Mouse (Mus musculus) lung, embryonic 15.5 days (tissue): ENCODE data around the gene Ppib. TPM values are rescaled to one million over a fixed set of nuclear protein-coding genes. Genes with fewer than 3 reads are reported as not detected.

Source experiments
- ATAC-seq: fragments of 200-750 bp; cut with Nextera tagmentation; 2 replicates; pipeline ENCODE4 v1.8.0; 2017; ENCODE audit warnings: moderate number of reproducible peaks, borderline replicate concordance; ENCODE audit not compliant: low FRiP score, low TSS enrichment; ENCODE audit errors: extremely low read depth
- H3K27ac ChIP-seq: fragments of 300-500 bp; sonication (generic); 2 replicates; pipeline ENCODE4 v1.5.1; 2015; ENCODE audit warnings: moderate library complexity, mild to moderate bottlenecking, inconsistent platforms
- H3K27me3 ChIP-seq: fragments of 300-500 bp; sonication (generic); 2 replicates; pipeline ENCODE4 v1.6.1; 2015; ENCODE audit warnings: inconsistent platforms
- H3K36me3 ChIP-seq: fragments of 300-500 bp; sonication (generic); 2 replicates; pipeline ENCODE4 v1.6.1; 2015; ENCODE audit warnings: inconsistent platforms
- H3K4me1 ChIP-seq: fragments of 300-500 bp; sonication (generic); 2 replicates; pipeline ENCODE4 v1.6.1; 2015; ENCODE audit warnings: inconsistent platforms
- H3K4me2 ChIP-seq: fragments of 300-500 bp; sonication (generic); 2 replicates; pipeline ENCODE4 v1.6.1; 2015; ENCODE audit warnings: inconsistent platforms, mild to moderate bottlenecking, moderate library complexity
- H3K4me3 ChIP-seq: fragments of 300-500 bp; sonication (generic); 2 replicates; pipeline ENCODE4 v1.5.1; 2015; ENCODE audit warnings: mild to moderate bottlenecking, inconsistent platforms
- H3K9ac ChIP-seq: fragments of 300-500 bp; sonication (generic); 2 replicates; pipeline ENCODE4 v1.6.1; 2015; ENCODE audit warnings: inconsistent platforms
- H3K9me3 ChIP-seq: fragments of 300-500 bp; sonication (generic); 2 replicates; pipeline ENCODE4 v1.6.1; 2016; ENCODE audit warnings: inconsistent platforms
- WGBS: fragments of 180-500 bp; shearing (Covaris S2); methylation state at CpG from one replicate; pipeline ENCODE4 v1.1.7; 2015; 5-methylcytosine and 5-hydroxymethylcytosine counted together
- polyA plus RNA-seq: library from polyadenylated mRNA; unstranded; fragments of >200 nt; fragmentation: Nextera tagmentation; extraction: Ambion mirVana; gene quantifications from 2 replicates; pipeline ENCODE4 v1.2.1, GENCODE M21; 2015

Gene Ppib
- polyA plus RNA-seq, 1 experiment from 2014 or later: 655 TPM

GRCm38 (mm10) chr9:66102668-66103067 lies 42.6 kb downstream of the Ppib start:
- H3K36me3 ChIP-seq: peaks cover 68% of the 10 kb centered on the region
- WGBS: 91% methylated on average over 6 of the region's 6 CpGs
- H3K9ac ChIP-seq: no peak overlapping the region

GRCm38 (mm10) chr9:66104601-66105000 lies 44.6 kb downstream of the Ppib start:
- no peak overlapping the region for H3K4me3 ChIP-seq
- H3K4me2 ChIP-seq: no peak overlapping the region
- peaks cover 70% of the 10 kb centered on the region for H3K36me3 ChIP-seq
- 91% methylated on average over 4 of the region's 4 CpGs for WGBS
- H3K27ac ChIP-seq: no peak overlapping the region
- H3K9ac ChIP-seq: no peak overlapping the region
- H3K27me3 ChIP-seq: no peaks in the 10 kb centered on the region
- no peaks in the 10 kb centered on the region for H3K9me3 ChIP-seq
- H3K4me1 ChIP-seq: no peaks in the 10 kb centered on the region
- no peak for ATAC-seq

More at GRCm38 (mm10) chr9:66102668-66103067, 42.6 kb downstream of the Ppib start:
- Histone ChIP-seq H3K4me3 (no peak overlapping the region), H3K4me1 (no peaks in the 10 kb centered on the region), H3K27ac (no peak overlapping the region), H3K4me2 (no peak overlapping the region), H3K9me3 (no peaks in the 10 kb centered on the region), H3K27me3 (no peaks in the 10 kb centered on the region)
- ATAC-seq: no peak

GRCm38 (mm10) chr9:66105168-66105567 lies 45.1 kb downstream of the Ppib start:
- Histone ChIP-seq H3K27ac (no peak overlapping the region), H3K9ac (no peak overlapping the region), H3K27me3 (no peaks in the 10 kb centered on the region), H3K36me3 (peaks cover 69% of the 10 kb centered on the region), H3K4me2 (no peak overlapping the region), H3K9me3 (no peaks in the 10 kb centered on the region), H3K4me1 (no peaks in the 10 kb centered on the region), H3K4me3 (no peak overlapping the region)
- 84% methylated on average over 8 of the region's 8 CpGs for WGBS
- ATAC-seq: no peak

GRCm38 (mm10) chr9:66109574-66109973 lies 49.6 kb downstream of the Ppib start:
- WGBS: 94% methylated on average over 1 of the region's 1 CpGs
- no peak for ATAC-seq
- Histone ChIP-seq H3K27me3 (no peaks in the 10 kb centered on the region), H3K36me3 (peaks cover 41% of the 10 kb centered on the region), H3K9ac (no peak overlapping the region), H3K4me2 (no peak overlapping the region), H3K4me1 (no peaks in the 10 kb centered on the region), H3K9me3 (no peaks in the 10 kb centered on the region), H3K27ac (no peak overlapping the region), H3K4me3 (no peak overlapping the region)

- Histone ChIP-seq H3K4me3 (no peak overlapping the region), H3K36me3 (peaks cover 41% of the 10 kb centered on the region), H3K27me3 (no peaks in the 10 kb centered on the region), H3K9ac (no peak overlapping the region), H3K9me3 (no peaks in the 10 kb centered on the region), H3K4me2 (no peak overlapping the region), H3K4me1 (no peaks in the 10 kb centered on the region), H3K27ac (no peak overlapping the region)
- no peak for ATAC-seq
- 57% methylated on average over 8 of the region's 8 CpGs for WGBS
Observed at GRCm38 (mm10) chr9:66110126-66110525, 50.1 kb downstream of the Ppib start.

- WGBS: 91% methylated on average over 8 of the region's 8 CpGs
- Histone ChIP-seq H3K4me1 (no peaks in the 10 kb centered on the region), H3K36me3 (peaks cover 41% of the 10 kb centered on the region), H3K4me2 (no peak overlapping the region), H3K9me3 (no peaks in the 10 kb centered on the region), H3K27me3 (no peaks in the 10 kb centered on the region), H3K27ac (no peak overlapping the region), H3K9ac (no peak overlapping the region), H3K4me3 (no peak overlapping the region)
- no peak for ATAC-seq
Observed at GRCm38 (mm10) chr9:66110611-66111379, 50.8 kb downstream of the Ppib start.

- Histone ChIP-seq H3K4me3 (no peak overlapping the region), H3K36me3 (peaks cover 22% of the 10 kb centered on the region), H3K4me2 (no peak overlapping the region), H3K9me3 (no peaks in the 10 kb centered on the region), H3K27ac (no peak overlapping the region), H3K4me1 (no peaks in the 10 kb centered on the region), H3K9ac (no peak overlapping the region), H3K27me3 (no peaks in the 10 kb centered on the region)
- WGBS: 78% methylated on average over 3 of the region's 3 CpGs
- no peak for ATAC-seq
Observed at GRCm38 (mm10) chr9:66114341-66114740, 54.3 kb downstream of the Ppib start.

Other genes starting within 250 kb of the Ppib start
- gene Zfp609, start 232.7 kb upstream of the Ppib start, polyA plus RNA-seq: 6.2 and 6.4 TPM in 2 replicates
- 258 and 259 TPM in 2 replicates for gene Pclaf, start 170.0 kb upstream of the Ppib start, polyA plus RNA-seq
- 31.5 and 32.3 TPM in 2 replicates for gene Trip4, start 151.4 kb upstream of the Ppib start, polyA plus RNA-seq
- gene Csnk1g1, start 151.3 kb upstream of the Ppib start, polyA plus RNA-seq: 13.6 and 14.7 TPM in 2 replicates
- 9.8 and 10.6 TPM in 2 replicates for gene Snx22, start 9.5 kb downstream of the Ppib start, polyA plus RNA-seq
- gene Snx1, start 66.4 kb downstream of the Ppib start, polyA plus RNA-seq: 117 and 126 TPM in 2 replicates
- 148 and 149 TPM in 2 replicates for gene Ciao2a, start 66.4 kb downstream of the Ppib start, polyA plus RNA-seq
- gene Dapk2, start 98.0 kb downstream of the Ppib start, polyA plus RNA-seq: 14.9 and 16.8 TPM in 2 replicates